Mouse (Mus musculus) left cerebral cortex, adult 2 months (tissue): ENCODE measurements around the gene Cenps. TPM values are rescaled to one million over a fixed set of nuclear protein-coding genes. Genes with fewer than 3 reads are reported as not detected.
"Not testable (repeated sequence)": the region's sequence is repeated elsewhere in the genome, so short reads cannot be mapped to it uniquely, and the experiment has no call there.

Source experiments
- DNase-seq, 2 experiments: peaks; one replicate each; pipeline ENCODE4 v3.0.0; 2021 to 2022; ENCODE audit warnings: low spot score in 2 of 2, mixed read lengths in 1 of 2; ENCODE audit errors: extremely low spot score in 1 of 2
- H3K27ac ChIP-seq: fragments of 200-600 bp; 2 replicates; pipeline ENCODE4 v1.8.1; 2022
- H3K4me3 ChIP-seq: fragments of 200-600 bp; 2 replicates; pipeline ENCODE4 v1.8.1; 2022
- CTCF ChIP-seq: fragments of 200-600 bp; IDR thresholded peaks from 2 replicates; pipeline ENCODE4 v1.8.1; 2022; ENCODE audit warnings: antibody characterized with exemption, mild to moderate bottlenecking, moderate library complexity
- intact Hi-C: fragments of 180-260 bp; cut with DNase I; formaldehyde crosslinking; loops from one replicate; pipeline ENCODE4 v1.15.1; 2025
- total RNA-seq, 2 experiments: library from RNA; stranded (reverse); gene quantifications; 2 replicates each; pipeline ENCODE4 v1.2.3; 2021

Cenps gene
- total RNA-seq, 2 experiments from 2014 or later: 30.5 to 32.7 TPM

- no peak for TF ChIP-seq CTCF
- intact Hi-C loops: no loop called here
- Histone ChIP-seq H3K27ac (no peak overlapping the region), H3K4me3 (no peak overlapping the region)
- DNase-seq: no peak
Measured at GRCm38 (mm10) chr4:149131789-149132565, 5.5 kb downstream of the Cenps start.

- intact Hi-C loops: no loop called here
- Histone ChIP-seq H3K4me3 (no peak overlapping the region), H3K27ac (no peak overlapping the region)
- DNase-seq: no peak
- no peak for TF ChIP-seq CTCF
Measured at GRCm38 (mm10) chr4:149131021-149131752, 6.2 kb downstream of the Cenps start.

- TF ChIP-seq CTCF: no peak
- intact Hi-C loops: no loop called here
- DNase-seq: peak in 1 of 2 experiments; percentile 31
- H3K27ac ChIP-seq: no peak overlapping the region
- no peak overlapping the region for H3K4me3 ChIP-seq
Measured at GRCm38 (mm10) chr4:149128467-149128866, 9.0 kb downstream of the Cenps start.

GRCm38 (mm10) chr4:149126663-149127062 lies 10.8 kb downstream of the Cenps start, which contains the start of gene Cort:
Gene Cort (minus strand): TSS chr4:149126763.
- DNase-seq: no peak
- no peak within 1 kb of the TSS for H3K4me3 ChIP-seq
- TF ChIP-seq CTCF: no peak
- no peak within 1 kb of the TSS for H3K27ac ChIP-seq
- intact Hi-C loops: no loop called here

- Histone ChIP-seq H3K27ac (no peak overlapping the region), H3K4me3 (no peak overlapping the region)
- no peak for TF ChIP-seq CTCF
- intact Hi-C loops: no loop called here
- no peak for DNase-seq
Measured at GRCm38 (mm10) chr4:149126115-149126509, 11.3 kb downstream of the Cenps start.

GRCm38 (mm10) chr4:149125341-149126114 lies 11.9 kb downstream of the Cenps start:
- Histone ChIP-seq H3K27ac (no peak overlapping the region), H3K4me3 (no peak overlapping the region)
- TF ChIP-seq CTCF: no peak
- intact Hi-C loops: no loop called here
- no peak for DNase-seq

- Histone ChIP-seq H3K27ac (no peak overlapping the region), H3K4me3 (no peak overlapping the region)
- DNase-seq: no peak
- intact Hi-C loops: no loop called here
- no peak for TF ChIP-seq CTCF
Measured at GRCm38 (mm10) chr4:149123432-149123831, 14.0 kb downstream of the Cenps start.

- H3K4me3 ChIP-seq, DNase-seq, intact Hi-C loops, H3K27ac ChIP-seq: not testable (repeated sequence)
Measured at GRCm38 (mm10) chr4:149119978-149120562, 17.4 kb downstream of the Cenps start.

GRCm38 (mm10) chr4:149103875-149104561 lies 33.4 kb downstream of the Cenps start, which contains the start of gene Dffa:
Gene Dffa (plus strand): TSS chr4:149104146.
- intact Hi-C loops: no loop called here
- peak; percentile 44 for TF ChIP-seq CTCF

GRCm38 (mm10) chr4:149101456-149101855 lies 36.0 kb downstream of the Cenps start:
- DNase-seq: no peak
- intact Hi-C loops: no loop called here
- Histone ChIP-seq H3K27ac (no peak overlapping the region), H3K4me3 (no peak overlapping the region)
- TF ChIP-seq CTCF: no peak

More at GRCm38 (mm10) chr4:149103875-149104561, 33.4 kb downstream of the Cenps start, which contains the start of gene Dffa:
- H3K4me3 ChIP-seq: peak within 1 kb of the TSS; percentile 78
- peak; percentile 90 to 92 for DNase-seq
- peak within 1 kb of the TSS; percentile 58 for H3K27ac ChIP-seq

GRCm38 (mm10) chr4:149100449-149100848 lies 37.0 kb downstream of the Cenps start:
- H3K27ac ChIP-seq, DNase-seq, intact Hi-C loops, H3K4me3 ChIP-seq: not testable (repeated sequence)
